Mouse (Mus musculus): ENCODE data around the gene Eea1.

- no peak for TF ChIP-seq ZC3H11A (IDR thresholded peaks at IDR 0.05; ENCODE audit: borderline replicate concordance, low read depth, low read length)
- TF ChIP-seq ZNF384 (IDR thresholded peaks at IDR 0.05; ENCODE audit: low read depth, low read length): no peak
- no peak for TF ChIP-seq MAFK (IDR thresholded peaks at IDR 0.05; ENCODE audit: insufficient read depth, low read depth, low read length)
Observed at GRCm38 (mm10) chr10:96094559-96094958, 154.1 kb downstream of the Eea1 start.

Measured in ES-E14 (cell line).